Mouse (Mus musculus): ENCODE results near the gene Fcrl6.

DNA sequence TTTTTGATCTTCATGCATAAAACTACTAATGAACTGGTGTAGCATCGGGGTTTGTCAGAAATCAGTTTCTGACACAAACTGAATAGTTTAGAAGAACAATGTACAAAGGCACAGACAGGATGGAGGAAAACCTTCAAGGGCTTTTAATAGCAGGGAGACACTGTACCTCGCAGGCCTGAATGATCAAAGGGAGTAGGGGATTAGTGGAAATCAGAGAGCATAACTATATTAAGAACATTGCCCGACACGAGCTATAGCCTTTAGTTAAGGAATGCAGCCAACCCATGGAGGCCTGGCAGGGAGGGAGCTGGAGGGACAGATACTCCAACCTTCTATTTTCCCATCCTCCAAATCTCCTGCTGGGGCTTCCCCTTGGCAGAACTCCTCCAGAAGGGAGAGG lies 44.9 kb upstream of the Fcrl6 start:
- TF ChIP-seq MAZ (IDR thresholded peaks at IDR 0.05; ENCODE audit: low read depth, low read length) (no peak), MEF2A (IDR thresholded peaks at IDR 0.05; ENCODE audit: borderline replicate concordance, low read depth, low read length) (no peak), HCFC1 (IDR thresholded peaks at IDR 0.05; ENCODE audit: low read depth, low read length) (no peak), MAFK (IDR thresholded peaks at IDR 0.05; ENCODE audit: insufficient replicate concordance, low read length) (no peak)
